Mouse (Mus musculus) brain, embryonic 14.5 days (tissue): ENCODE data around the gene Snx27.

Experiments used
- CTCF ChIP-seq: fragments of 200-500 bp; IDR thresholded peaks from 2 replicates; pipeline ENCODE4 v1.5.1; 2012; ENCODE audit warnings: inconsistent platforms, mild to moderate bottlenecking, moderate library complexity, borderline replicate concordance; ENCODE audit not compliant: insufficient read depth, insufficient read length; ENCODE audit errors: extremely low read depth
- POLR2A ChIP-seq: fragments of 200-500 bp; IDR thresholded peaks from 2 replicates; pipeline ENCODE4 v1.6.1; 2012; ENCODE audit warnings: mild to moderate bottlenecking, inconsistent platforms, borderline replicate concordance; ENCODE audit not compliant: poor library complexity, insufficient read depth, insufficient read length, severe bottlenecking; ENCODE audit errors: extremely low read depth

DNA sequence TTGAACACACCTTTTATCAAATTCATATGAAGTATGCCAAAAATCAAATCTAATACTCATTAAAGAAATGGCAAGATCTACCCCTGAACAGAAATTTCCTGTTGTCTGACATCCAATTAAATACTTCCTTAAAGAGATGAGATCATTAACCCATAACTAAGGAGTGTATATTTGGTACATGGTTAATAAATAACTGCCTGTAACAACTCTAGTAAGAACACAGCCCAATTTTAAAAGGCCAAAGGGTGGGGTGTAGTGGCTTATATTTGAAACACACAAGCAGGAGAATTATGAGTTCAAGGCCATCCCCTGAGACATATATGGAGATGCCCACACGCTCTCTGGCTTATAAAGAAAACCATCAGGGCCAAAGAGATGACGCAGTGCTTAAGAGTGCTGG is 133.1 kb downstream of the Snx27 start:
- TF ChIP-seq POLR2A (no peak), CTCF (no peak)
